Mouse (Mus musculus): ENCODE results near the gene Glis2. TPM values are rescaled to one million over a fixed set of nuclear protein-coding genes. Genes with fewer than 3 reads are reported as not detected.

Gene Glis2
- total RNA-seq, 2 experiments from 2014 or later, result 12.9 to 16.2 TPM

GRCm38 (mm10) chr16:4643670-4644419 lies 49.3 kb downstream of the Glis2 start:
- intact Hi-C loops (cut with DNase I), result no loop called here

GRCm38 (mm10) chr16:4645867-4646266 lies 51.4 kb downstream of the Glis2 start:
- Histone ChIP-seq H3K27ac (no peak overlapping the region), H3K4me3 (no peak overlapping the region)
- no peak for TF ChIP-seq CTCF (IDR thresholded peaks at IDR 0.05)
- no peak for DNase-seq (ENCODE audit: extremely low spot score in 1 of 2, low spot score in 2 of 2)
- intact Hi-C loops (cut with DNase I), result no loop called here

More at GRCm38 (mm10) chr16:4643670-4644419, 49.3 kb downstream of the Glis2 start:
- TF ChIP-seq CTCF (IDR thresholded peaks at IDR 0.05), result no peak; the same call in 1 of the 2 replicates
- Histone ChIP-seq H3K4me3 (no peak overlapping the region), H3K27ac (peak overlapping the region; percentile 82)
- peak; percentile 79 to 80 for DNase-seq (ENCODE audit: extremely low spot score in 1 of 2, low spot score in 2 of 2)

- no peak for DNase-seq (ENCODE audit: extremely low spot score in 1 of 2, low spot score in 2 of 2)
- no peak for TF ChIP-seq CTCF (IDR thresholded peaks at IDR 0.05)
- H3K27ac ChIP-seq, result no peak overlapping the region
- intact Hi-C loops (cut with DNase I), result no loop called here
- H3K4me3 ChIP-seq, result no peak overlapping the region
These were observed 52.3 kb downstream of the Glis2 start for GRCm38 (mm10) chr16:4646831-4647230.

- no peak for TF ChIP-seq CTCF (IDR thresholded peaks at IDR 0.05)
- no peak for DNase-seq (ENCODE audit: extremely low spot score in 1 of 2, low spot score in 2 of 2)
- Histone ChIP-seq H3K27ac (no peak overlapping the region), H3K4me3 (no peak overlapping the region)
- intact Hi-C loops (cut with DNase I), result no loop called here
These were observed 53.2 kb downstream of the Glis2 start for GRCm38 (mm10) chr16:4647651-4648141.

- TF ChIP-seq CTCF (IDR thresholded peaks at IDR 0.05), result no peak
- DNase-seq (ENCODE audit: extremely low spot score in 1 of 2, low spot score in 2 of 2), result no peak
These were observed 54.0 kb downstream of the Glis2 start for GRCm38 (mm10) chr16:4648416-4649023.

GRCm38 (mm10) chr16:4649211-4649610 lies 54.7 kb downstream of the Glis2 start:
- Histone ChIP-seq H3K4me3 (no peak overlapping the region), H3K27ac (no peak overlapping the region)
- TF ChIP-seq CTCF (IDR thresholded peaks at IDR 0.05), result no peak
- DNase-seq (ENCODE audit: extremely low spot score in 1 of 2, low spot score in 2 of 2), result no peak
- intact Hi-C loops (cut with DNase I), result no loop called here

More at GRCm38 (mm10) chr16:4648416-4649023, 54.0 kb downstream of the Glis2 start:
- no peak overlapping the region for H3K27ac ChIP-seq
- no peak overlapping the region for H3K4me3 ChIP-seq
- intact Hi-C loops (cut with DNase I), result no loop called here

- DNase-seq (ENCODE audit: extremely low spot score in 1 of 2, low spot score in 2 of 2), result no peak
- no peak overlapping the region for H3K4me3 ChIP-seq
- TF ChIP-seq CTCF (IDR thresholded peaks at IDR 0.05), result no peak
- H3K27ac ChIP-seq, result no peak overlapping the region
- intact Hi-C loops (cut with DNase I), result no loop called here
These were observed 55.2 kb downstream of the Glis2 start for GRCm38 (mm10) chr16:4649692-4650091.

- intact Hi-C loops (cut with DNase I), result no loop called here
- TF ChIP-seq CTCF (IDR thresholded peaks at IDR 0.05), result no peak
- Histone ChIP-seq H3K4me3 (no peak overlapping the region), H3K27ac (no peak overlapping the region)
- no peak for DNase-seq (ENCODE audit: extremely low spot score in 1 of 2, low spot score in 2 of 2)
These were observed 55.6 kb downstream of the Glis2 start for GRCm38 (mm10) chr16:4650161-4650560.

- no peak for TF ChIP-seq CTCF (IDR thresholded peaks at IDR 0.05)
- Histone ChIP-seq H3K4me3 (no peak overlapping the region), H3K27ac (peak overlapping the region; percentile 7; the same call in 1 of the 2 replicates)
- intact Hi-C loops (cut with DNase I), result no loop called here
- DNase-seq (ENCODE audit: extremely low spot score in 1 of 2, low spot score in 2 of 2), result no peak
These were observed 56.6 kb downstream of the Glis2 start for GRCm38 (mm10) chr16:4651081-4651480.

GRCm38 (mm10) chr16:4651624-4652023 lies 57.1 kb downstream of the Glis2 start:
- TF ChIP-seq CTCF (IDR thresholded peaks at IDR 0.05), result no peak
- DNase-seq (ENCODE audit: extremely low spot score in 1 of 2, low spot score in 2 of 2), result no peak
- intact Hi-C loops (cut with DNase I), result no loop called here
- Histone ChIP-seq H3K4me3 (no peak overlapping the region), H3K27ac (peak overlapping the region; percentile 7; the same call in 1 of the 2 replicates)

GRCm38 (mm10) chr16:4652707-4653416 lies 58.3 kb downstream of the Glis2 start:
- no peak for TF ChIP-seq CTCF (IDR thresholded peaks at IDR 0.05)
- DNase-seq (ENCODE audit: extremely low spot score in 1 of 2, low spot score in 2 of 2), result no peak
- intact Hi-C loops (cut with DNase I), result no loop called here
- H3K4me3 ChIP-seq, result no peak overlapping the region
- H3K27ac ChIP-seq, result no peak overlapping the region

GRCm38 (mm10) chr16:4654706-4655105 lies 60.2 kb downstream of the Glis2 start:
- peak; percentile 33 for TF ChIP-seq CTCF (IDR thresholded peaks at IDR 0.05)
- intact Hi-C loops (cut with DNase I), result no loop called here
- peak overlapping the region; percentile 13; the same call in 1 of the 2 replicates for H3K27ac ChIP-seq
- no peak for DNase-seq (ENCODE audit: extremely low spot score in 1 of 2, low spot score in 2 of 2)
- H3K4me3 ChIP-seq, result no peak overlapping the region

Measured in left cerebral cortex, adult 2 months (tissue).